Mouse (Mus musculus): Measurements from ENCODE around the gene Xrcc4.

The Xrcc4 gene

GRCm38 (mm10) chr13:89944354-89944753 is 145.1 kb downstream of the Xrcc4 start:
- no peak for DNase-seq (ENCODE audit: low spot score in 2 of 2)

GRCm38 (mm10) chr13:89929477-89929876 is 159.9 kb downstream of the Xrcc4 start:
- no peak for DNase-seq (ENCODE audit: low spot score in 2 of 2)

- DNase-seq (ENCODE audit: low spot score in 2 of 2) = no peak
Measured at GRCm38 (mm10) chr13:89918814-89919481, 170.5 kb downstream of the Xrcc4 start.

GRCm38 (mm10) chr13:89914332-89914731 is 175.1 kb downstream of the Xrcc4 start:
- DNase-seq (ENCODE audit: low spot score in 2 of 2) = no peak

- no peak for DNase-seq (ENCODE audit: low spot score in 2 of 2)
Measured at GRCm38 (mm10) chr13:89913891-89914290, 175.5 kb downstream of the Xrcc4 start.

GRCm38 (mm10) chr13:89906120-89906519 is 183.3 kb downstream of the Xrcc4 start:
- DNase-seq (ENCODE audit: low spot score in 2 of 2) = no peak

- DNase-seq (ENCODE audit: low spot score in 2 of 2) = no peak
Measured at GRCm38 (mm10) chr13:89899066-89899465, 190.3 kb downstream of the Xrcc4 start.

- DNase-seq (ENCODE audit: low spot score in 2 of 2) = no peak
Measured at GRCm38 (mm10) chr13:89892140-89892539, 197.3 kb downstream of the Xrcc4 start.

- DNase-seq (ENCODE audit: low spot score in 2 of 2) = no peak
Measured at GRCm38 (mm10) chr13:89890159-89890558, 199.2 kb downstream of the Xrcc4 start.

GRCm38 (mm10) chr13:89889074-89889473 is 200.3 kb downstream of the Xrcc4 start:
- no peak for DNase-seq (ENCODE audit: low spot score in 2 of 2)

GRCm38 (mm10) chr13:89883523-89883922 is 205.9 kb downstream of the Xrcc4 start:
- DNase-seq (ENCODE audit: low spot score in 2 of 2) = no peak

- no peak for DNase-seq (ENCODE audit: low spot score in 2 of 2)
Measured at GRCm38 (mm10) chr13:89881281-89881680, 208.1 kb downstream of the Xrcc4 start.

- DNase-seq (ENCODE audit: low spot score in 2 of 2) = peak in 1 of 2 experiments; percentile 7
Measured at GRCm38 (mm10) chr13:89878832-89879468, 210.5 kb downstream of the Xrcc4 start.

GRCm38 (mm10) chr13:89875499-89875898 is 213.9 kb downstream of the Xrcc4 start:
- no peak for DNase-seq (ENCODE audit: low spot score in 2 of 2)

GRCm38 (mm10) chr13:89872725-89873124 is 216.7 kb downstream of the Xrcc4 start:
- no peak for DNase-seq (ENCODE audit: low spot score in 2 of 2)

GRCm38 (mm10) chr13:89854139-89854538 is 235.3 kb downstream of the Xrcc4 start:
- no peak for DNase-seq (ENCODE audit: low spot score in 2 of 2)

GRCm38 (mm10) chr13:89850746-89851145 is 238.7 kb downstream of the Xrcc4 start:
- no peak for DNase-seq (ENCODE audit: low spot score in 2 of 2)

- no peak for DNase-seq (ENCODE audit: low spot score in 2 of 2)
Measured at GRCm38 (mm10) chr13:89849955-89850354, 239.5 kb downstream of the Xrcc4 start.

GRCm38 (mm10) chr13:89838635-89839034 is 250.8 kb downstream of the Xrcc4 start:
- DNase-seq (ENCODE audit: low spot score in 2 of 2) = no peak

GRCm38 (mm10) chr13:89834485-89834884 is 254.9 kb downstream of the Xrcc4 start:
- no peak for DNase-seq (ENCODE audit: low spot score in 2 of 2)

- no peak for DNase-seq (ENCODE audit: low spot score in 2 of 2)
Measured at GRCm38 (mm10) chr13:89833053-89833670, 256.2 kb downstream of the Xrcc4 start.

GRCm38 (mm10) chr13:89828429-89828970 is 260.9 kb downstream of the Xrcc4 start:
- DNase-seq (ENCODE audit: low spot score in 2 of 2) = no peak

- no peak for DNase-seq (ENCODE audit: low spot score in 2 of 2)
Measured at GRCm38 (mm10) chr13:89827838-89828237, 261.6 kb downstream of the Xrcc4 start.
